Mouse (Mus musculus): Measurements from ENCODE around the gene Usp38. TPM values are rescaled to one million over a fixed set of nuclear protein-coding genes. Genes with fewer than 3 reads are reported as not detected.
A peak's percentile ranks its signal among the peaks of the same experiment; 100 is the strongest.

Usp38 gene
- polyA plus RNA-seq, 1 experiment = 24.0 TPM

DNA sequence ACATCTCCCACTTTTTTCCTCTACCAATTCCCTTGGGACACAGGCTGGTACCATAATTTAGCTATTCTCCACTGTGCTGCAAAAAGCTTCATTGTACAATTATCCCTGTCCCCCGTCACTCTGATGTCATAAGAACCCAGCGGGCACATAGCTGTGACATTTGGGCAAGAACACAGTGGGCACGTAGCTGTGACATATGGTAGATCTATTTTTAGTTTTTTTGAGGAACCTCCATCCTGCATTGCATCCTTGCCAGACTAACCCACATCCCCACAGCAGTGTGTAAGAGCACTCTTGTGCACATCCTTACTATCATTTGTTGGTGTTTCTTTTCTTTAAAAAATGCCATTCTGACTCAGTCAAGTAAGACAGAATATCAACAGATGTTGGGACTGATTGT lies 71.0 kb downstream of the Usp38 start:
- Histone ChIP-seq H3K36me3 (ENCODE audit: control insufficient read depth, insufficient read depth, low read length, poor library complexity, severe bottlenecking) (no peaks in the 10 kb centered on the region), H3K4me1 (ENCODE audit: control insufficient read depth, insufficient read depth, low read length) (no peaks in the 10 kb centered on the region), H3K9me3 (replicated peaks; ENCODE audit: control insufficient read depth, insufficient read depth, low read length, poor library complexity, severe bottlenecking) (no peaks in the 10 kb centered on the region), H3K9ac (ENCODE audit: low read depth, poor library complexity, severe bottlenecking) (no peak overlapping the region), H3K27me3 (ENCODE audit: control insufficient read depth, insufficient read depth, low read length, poor library complexity, severe bottlenecking) (no peaks in the 10 kb centered on the region), H3K27ac (ENCODE audit: insufficient read depth, low read length) (no peak overlapping the region), H3K4me3 (ENCODE audit: low read depth, low read length) (no peak overlapping the region)
- no peak for TF ChIP-seq CTCF (IDR thresholded peaks at IDR 0.05; ENCODE audit: low read depth, low read length)
- TF ChIP-seq POLR2A (IDR thresholded peaks at IDR 0.05; ENCODE audit: insufficient read depth, low read length) = no peak
- no peak for TF ChIP-seq EP300 (IDR thresholded peaks at IDR 0.05; ENCODE audit: insufficient read depth, low read depth, low read length)

DNA sequence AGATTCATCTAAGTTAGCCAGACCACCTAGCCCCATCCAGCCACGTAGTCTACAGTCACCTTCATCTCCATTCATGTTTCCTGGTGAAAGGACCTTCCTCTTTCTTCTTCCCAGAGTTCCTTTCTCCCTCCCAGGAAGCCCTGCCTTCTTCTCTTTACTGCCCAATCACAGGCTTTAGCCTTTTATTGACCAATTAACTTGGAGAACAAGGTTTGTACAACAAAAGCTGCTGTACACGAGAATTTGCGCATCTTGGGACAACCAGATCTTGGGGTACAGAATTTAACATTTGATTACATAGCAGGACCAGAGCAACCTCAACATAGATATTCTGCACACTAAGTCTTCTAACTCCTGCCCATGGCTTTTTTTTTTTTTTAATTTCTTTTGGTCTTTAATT lies 73.1 kb downstream of the Usp38 start:
- Histone ChIP-seq H3K27ac (ENCODE audit: insufficient read depth, low read length) (no peak overlapping the region), H3K9me3 (replicated peaks; ENCODE audit: control insufficient read depth, insufficient read depth, low read length, poor library complexity, severe bottlenecking) (no peaks in the 10 kb centered on the region), H3K27me3 (ENCODE audit: control insufficient read depth, insufficient read depth, low read length, poor library complexity, severe bottlenecking) (no peaks in the 10 kb centered on the region), H3K36me3 (ENCODE audit: control insufficient read depth, insufficient read depth, low read length, poor library complexity, severe bottlenecking) (no peaks in the 10 kb centered on the region), H3K4me3 (ENCODE audit: low read depth, low read length) (no peak overlapping the region), H3K4me1 (ENCODE audit: control insufficient read depth, insufficient read depth, low read length) (no peaks in the 10 kb centered on the region), H3K9ac (ENCODE audit: low read depth, poor library complexity, severe bottlenecking) (0 out of 2 replicates have a peak overlapping the region, but pooled peaks have one; percentile 40)
- TF ChIP-seq CTCF (IDR thresholded peaks at IDR 0.05; ENCODE audit: low read depth, low read length) = no peak
- no peak for TF ChIP-seq EP300 (IDR thresholded peaks at IDR 0.05; ENCODE audit: insufficient read depth, low read depth, low read length)
- no peak for TF ChIP-seq POLR2A (IDR thresholded peaks at IDR 0.05; ENCODE audit: insufficient read depth, low read length)

DNA sequence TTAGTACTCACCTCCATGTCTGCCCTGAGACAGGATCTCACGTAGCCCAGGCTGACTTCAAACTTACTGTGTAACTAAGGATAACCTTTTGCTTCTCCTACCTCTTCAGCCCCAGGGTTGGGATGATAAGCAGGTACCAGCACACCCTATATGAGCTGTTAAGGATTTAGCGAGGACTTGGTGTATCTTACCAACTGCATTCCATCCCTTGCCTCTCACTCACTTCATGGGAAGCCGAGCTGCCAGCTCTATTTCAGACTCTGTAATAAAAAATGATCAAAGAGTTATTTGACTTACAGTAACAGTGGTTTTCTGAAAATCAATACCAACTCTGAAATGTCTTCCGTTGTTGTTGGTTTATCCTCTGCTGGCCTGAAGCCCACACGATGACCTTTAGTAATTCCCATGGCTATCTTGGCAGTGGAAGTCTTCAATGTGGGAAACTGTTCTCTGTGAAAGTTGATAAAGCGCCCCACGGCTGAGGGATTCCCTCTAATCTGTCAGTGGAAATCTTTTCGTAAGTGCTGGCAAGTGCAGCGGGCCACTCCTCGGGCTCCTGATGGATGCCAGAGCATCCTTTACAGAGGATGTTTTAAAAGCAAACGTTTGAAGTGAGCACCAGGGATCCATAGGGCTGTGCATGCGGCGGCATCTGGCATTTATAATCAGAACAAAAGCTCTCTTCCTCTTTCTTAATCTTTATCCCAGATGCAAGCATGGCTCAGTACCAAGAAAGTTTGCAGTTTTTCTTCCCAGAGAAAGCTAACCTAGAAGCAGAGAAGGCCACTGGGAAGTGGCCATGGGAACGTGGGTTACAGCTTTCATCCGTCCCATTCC lies 76.7 kb downstream of the Usp38 start:
- Histone ChIP-seq H3K9me3 (replicated peaks; ENCODE audit: control insufficient read depth, insufficient read depth, low read length, poor library complexity, severe bottlenecking) (no peaks in the 10 kb centered on the region), H3K4me1 (ENCODE audit: control insufficient read depth, insufficient read depth, low read length) (no peaks in the 10 kb centered on the region), H3K4me3 (ENCODE audit: low read depth, low read length) (no peak overlapping the region), H3K27me3 (ENCODE audit: control insufficient read depth, insufficient read depth, low read length, poor library complexity, severe bottlenecking) (no peaks in the 10 kb centered on the region), H3K36me3 (ENCODE audit: control insufficient read depth, insufficient read depth, low read length, poor library complexity, severe bottlenecking) (no peaks in the 10 kb centered on the region), H3K9ac (ENCODE audit: low read depth, poor library complexity, severe bottlenecking) (no peak overlapping the region), H3K27ac (ENCODE audit: insufficient read depth, low read length) (no peak overlapping the region)
- no peak for TF ChIP-seq POLR2A (IDR thresholded peaks at IDR 0.05; ENCODE audit: insufficient read depth, low read length)
- TF ChIP-seq EP300 (IDR thresholded peaks at IDR 0.05; ENCODE audit: insufficient read depth, low read depth, low read length) = no peak
- TF ChIP-seq CTCF (IDR thresholded peaks at IDR 0.05; ENCODE audit: low read depth, low read length) = no peak

Other genes with a start within 250 kb of the Usp38 start
- 144 and 158 TPM in 2 replicates for gene Gab1, start 134.4 kb downstream of the Usp38 start, polyA plus RNA-seq (2011; ENCODE audit: insufficient read depth, insufficient read length, low read depth, missing spikeins)

Data from ES-Bruce4 (cell line).